Mouse (Mus musculus): ENCODE measurements around the gene Exosc2. TPM values are rescaled to one million over a fixed set of nuclear protein-coding genes. Genes with fewer than 3 reads are reported as not detected.
A peak's percentile ranks its signal among the peaks of the same experiment; 100 is the strongest.

Gene Exosc2
- polyA plus RNA-seq (2015; fragmentation: Nextera tagmentation; extraction: Ambion mirVana) = 24.9 and 25.6 TPM in 2 replicates

DNA sequence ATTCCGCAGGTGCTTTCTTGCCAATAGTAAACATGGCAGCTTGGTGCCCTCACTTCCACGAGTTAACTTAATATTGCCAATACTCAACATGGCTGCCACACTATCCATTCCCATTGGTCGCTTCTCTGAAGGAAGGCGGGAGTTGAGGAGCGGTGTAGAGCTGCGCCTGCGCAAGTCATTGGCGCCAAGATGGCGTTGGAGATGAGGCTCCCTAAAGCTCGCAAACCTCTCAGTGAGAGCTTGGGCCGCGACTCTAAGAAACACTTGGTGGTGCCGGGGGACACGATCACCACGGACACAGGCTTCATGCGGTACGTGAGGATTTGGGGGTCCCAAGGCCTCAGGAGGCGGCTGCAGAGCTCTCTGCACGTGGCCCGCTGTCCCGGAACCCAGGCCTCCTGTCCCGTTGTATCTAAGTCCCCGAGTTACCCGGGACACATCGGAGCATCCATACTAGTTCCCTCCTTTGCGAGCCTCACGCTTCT lies at the start of gene Exosc2:
Gene Exosc2, plus strand, starts transcription at position 165 of the 485 bp plus-strand sequence.
- peaks cover 12% of the 10 kb centered on the region for H3K36me3 ChIP-seq (ENCODE audit: control insufficient read depth, insufficient read depth)
- peaks cover 10% of the 10 kb centered on the region for H3K4me1 ChIP-seq (ENCODE audit: control insufficient read depth, low read depth, low read length)
- under 1% methylated on average over 27 of the region's 27 CpGs for WGBS (ENCODE audit: insufficient replicate concordance)
- peak within 1 kb of the TSS; percentile 88 for H3K4me2 ChIP-seq (ENCODE audit: low read depth, low read length)
- peak; percentile 99 for ATAC-seq (ENCODE audit: low read depth)
- peak within 1 kb of the TSS; percentile 56 for H3K27ac ChIP-seq (ENCODE audit: low read length)
- peak within 1 kb of the TSS; percentile 77 for H3K9ac ChIP-seq (ENCODE audit: low read depth, low read length)
- no peaks in the 10 kb centered on the region for H3K9me3 ChIP-seq (replicated peaks; ENCODE audit: control insufficient read depth, low read length)
- H3K27me3 ChIP-seq (ENCODE audit: control insufficient read depth, insufficient read depth, low read depth, low read length) = no peaks in the 10 kb centered on the region
- H3K4me3 ChIP-seq (ENCODE audit: low read depth, low read length) = peak within 1 kb of the TSS; percentile 83

DNA sequence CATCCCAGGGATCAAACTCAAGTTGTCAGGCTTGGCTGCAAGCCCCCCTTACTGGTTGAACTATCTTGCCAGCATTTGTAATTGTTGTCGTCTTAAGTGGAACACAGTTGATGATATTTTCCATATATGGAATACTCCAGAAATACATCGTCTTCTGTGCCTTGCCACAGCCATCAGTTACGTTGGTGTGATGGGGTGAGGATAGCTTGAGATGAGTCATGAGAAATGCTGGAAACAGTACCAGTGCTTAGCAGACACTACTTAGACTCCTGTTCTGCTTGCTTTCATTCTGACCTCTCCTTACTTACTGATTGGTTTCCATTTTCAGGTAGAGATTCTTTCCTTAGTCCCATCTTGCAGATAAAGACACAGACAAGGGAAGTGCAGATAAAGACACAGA lies 37.0 kb upstream of the Exosc2 start:
- Histone ChIP-seq H3K9ac (ENCODE audit: low read depth, low read length) (no peak overlapping the region), H3K4me3 (ENCODE audit: low read depth, low read length) (no peak overlapping the region), H3K9me3 (replicated peaks; ENCODE audit: control insufficient read depth, low read length) (no peaks in the 10 kb centered on the region), H3K27me3 (ENCODE audit: control insufficient read depth, insufficient read depth, low read depth, low read length) (peaks cover 64% of the 10 kb centered on the region), H3K27ac (ENCODE audit: low read length) (no peak overlapping the region), H3K36me3 (ENCODE audit: control insufficient read depth, insufficient read depth) (no peaks in the 10 kb centered on the region), H3K4me1 (ENCODE audit: control insufficient read depth, low read depth, low read length) (peaks cover 2% of the 10 kb centered on the region; the same call in 1 of the 2 replicates), H3K4me2 (ENCODE audit: low read depth, low read length) (no peak overlapping the region)
- WGBS (ENCODE audit: insufficient replicate concordance) = 36% methylated on average over 3 of the region's 3 CpGs
- ATAC-seq (ENCODE audit: low read depth) = no peak

DNA sequence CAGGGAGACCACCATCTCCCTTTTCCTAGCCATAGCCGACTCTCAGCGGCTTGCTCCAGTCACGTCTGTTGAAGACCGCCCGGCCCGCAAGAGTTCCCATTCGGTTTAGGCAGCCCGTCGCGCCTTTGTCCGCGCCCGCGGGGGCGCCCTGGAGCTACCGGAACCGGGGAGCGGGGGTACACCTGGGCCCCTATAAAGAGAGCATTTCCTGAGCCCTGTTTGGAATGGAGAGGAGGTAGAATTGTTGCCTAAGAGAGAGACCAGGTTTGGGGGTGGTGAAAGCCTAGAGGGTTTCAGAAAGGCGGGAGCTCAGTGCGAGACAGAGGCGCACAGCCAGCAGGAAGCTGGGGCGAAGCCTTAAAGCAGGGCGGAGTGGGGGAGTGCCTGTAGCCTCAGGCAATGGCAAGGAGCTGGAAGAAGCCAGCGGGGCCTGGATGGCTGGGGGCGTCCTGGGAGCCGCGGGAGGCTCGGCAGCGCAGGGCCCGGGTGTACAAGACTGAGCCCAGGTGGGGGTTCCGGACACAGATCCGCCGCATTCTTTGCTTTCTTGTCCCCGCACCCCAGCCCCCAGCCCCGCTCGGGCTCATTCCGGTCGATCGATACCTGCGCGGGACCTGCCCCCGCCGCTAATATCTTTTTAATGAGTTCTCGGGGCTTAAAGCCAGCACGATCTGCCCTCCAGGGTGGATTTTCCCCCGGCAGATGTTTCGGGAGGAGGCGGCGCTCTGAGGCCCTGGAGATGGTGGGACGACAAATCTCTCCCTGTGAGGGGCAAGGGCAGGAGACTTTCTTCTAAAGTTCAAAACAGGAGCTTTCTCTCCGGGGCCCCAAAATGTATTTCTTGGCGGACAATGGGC lies 35.0 kb upstream of the Exosc2 start:
- Histone ChIP-seq H3K4me3 (ENCODE audit: low read depth, low read length) (no peak overlapping the region), H3K9me3 (replicated peaks; ENCODE audit: control insufficient read depth, low read length) (no peaks in the 10 kb centered on the region), H3K9ac (ENCODE audit: low read depth, low read length) (no peak overlapping the region), H3K27ac (ENCODE audit: low read length) (no peak overlapping the region), H3K27me3 (ENCODE audit: control insufficient read depth, insufficient read depth, low read depth, low read length) (peaks cover 84% of the 10 kb centered on the region), H3K4me1 (ENCODE audit: control insufficient read depth, low read depth, low read length) (peaks cover 2% of the 10 kb centered on the region; the same call in 1 of the 2 replicates), H3K4me2 (ENCODE audit: low read depth, low read length) (no peak overlapping the region), H3K36me3 (ENCODE audit: control insufficient read depth, insufficient read depth) (no peaks in the 10 kb centered on the region)
- no peak for ATAC-seq (ENCODE audit: low read depth)
- 1% methylated on average over 52 of the region's 52 CpGs for WGBS (ENCODE audit: insufficient replicate concordance)

DNA sequence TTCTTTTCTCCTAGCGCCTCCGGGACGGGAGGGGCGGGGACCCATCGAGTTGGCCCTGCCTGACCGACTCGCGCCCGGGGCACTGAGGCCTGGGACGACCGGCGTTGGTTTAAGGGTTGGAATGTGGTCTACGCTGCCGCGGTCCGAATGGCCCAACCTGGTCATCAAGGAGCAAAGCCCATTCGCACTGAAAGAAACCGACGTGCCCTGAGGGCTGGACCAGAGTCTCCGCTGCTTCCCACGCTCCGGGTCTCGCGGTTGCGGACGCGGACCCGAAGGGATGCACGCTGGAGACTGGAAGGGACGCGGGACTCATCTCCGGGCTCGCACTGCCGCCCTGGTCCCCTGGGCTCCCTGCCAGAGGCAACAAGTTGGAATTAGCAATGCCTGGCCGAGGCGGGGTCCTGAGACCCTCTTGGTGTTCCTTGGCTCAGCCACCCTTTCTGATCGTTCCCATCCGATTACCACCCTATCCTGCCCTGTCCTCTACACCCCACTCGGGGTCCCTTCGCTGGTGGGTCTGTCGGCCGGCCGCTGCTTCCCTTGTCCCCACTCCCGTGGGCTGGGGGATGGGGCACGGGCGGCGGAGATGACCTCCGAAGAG lies 34.3 kb upstream of the Exosc2 start:
- no peak overlapping the region for H3K27ac ChIP-seq (ENCODE audit: low read length)
- no peak for ATAC-seq (ENCODE audit: low read depth)
- no peak overlapping the region for H3K4me3 ChIP-seq (ENCODE audit: low read depth, low read length)
- H3K4me2 ChIP-seq (ENCODE audit: low read depth, low read length) = no peak overlapping the region
- WGBS (ENCODE audit: insufficient replicate concordance) = 2% methylated on average over 48 of the region's 48 CpGs
- no peaks in the 10 kb centered on the region for H3K36me3 ChIP-seq (ENCODE audit: control insufficient read depth, insufficient read depth)
- peaks cover 91% of the 10 kb centered on the region for H3K27me3 ChIP-seq (ENCODE audit: control insufficient read depth, insufficient read depth, low read depth, low read length)
- H3K9ac ChIP-seq (ENCODE audit: low read depth, low read length) = no peak overlapping the region
- H3K4me1 ChIP-seq (ENCODE audit: control insufficient read depth, low read depth, low read length) = peaks cover 2% of the 10 kb centered on the region; the same call in 1 of the 2 replicates
- H3K9me3 ChIP-seq (replicated peaks; ENCODE audit: control insufficient read depth, low read length) = no peaks in the 10 kb centered on the region

DNA sequence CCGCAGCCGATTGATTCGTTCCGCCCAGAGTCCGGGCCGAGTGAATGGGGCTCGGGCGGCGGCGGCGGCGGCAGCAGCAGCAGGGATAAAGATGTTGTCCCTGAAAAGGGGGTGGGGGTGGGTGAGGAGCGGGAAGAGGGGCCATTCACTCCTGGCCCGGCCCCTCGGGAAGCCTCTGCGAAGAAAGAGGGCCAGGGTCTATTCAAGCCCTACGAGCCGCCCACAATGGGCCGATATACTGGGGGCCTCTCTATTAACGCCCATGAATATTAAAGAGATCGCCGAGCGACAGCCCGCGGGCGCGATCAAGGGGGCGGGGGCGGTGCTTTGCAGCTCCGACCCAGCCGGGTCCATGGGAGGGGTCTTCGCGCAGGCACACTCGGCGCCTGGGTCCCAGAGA lies 33.8 kb upstream of the Exosc2 start:
- H3K4me1 ChIP-seq (ENCODE audit: control insufficient read depth, low read depth, low read length) = peaks cover 2% of the 10 kb centered on the region; the same call in 1 of the 2 replicates
- H3K27me3 ChIP-seq (ENCODE audit: control insufficient read depth, insufficient read depth, low read depth, low read length) = peaks cover 96% of the 10 kb centered on the region
- H3K4me3 ChIP-seq (ENCODE audit: low read depth, low read length) = no peak overlapping the region
- H3K9me3 ChIP-seq (replicated peaks; ENCODE audit: control insufficient read depth, low read length) = no peaks in the 10 kb centered on the region
- H3K27ac ChIP-seq (ENCODE audit: low read length) = no peak overlapping the region
- H3K9ac ChIP-seq (ENCODE audit: low read depth, low read length) = no peak overlapping the region
- no peaks in the 10 kb centered on the region for H3K36me3 ChIP-seq (ENCODE audit: control insufficient read depth, insufficient read depth)
- WGBS (ENCODE audit: insufficient replicate concordance) = 1% methylated on average over 35 of the region's 35 CpGs
- H3K4me2 ChIP-seq (ENCODE audit: low read depth, low read length) = no peak overlapping the region
- no peak for ATAC-seq (ENCODE audit: low read depth)

DNA sequence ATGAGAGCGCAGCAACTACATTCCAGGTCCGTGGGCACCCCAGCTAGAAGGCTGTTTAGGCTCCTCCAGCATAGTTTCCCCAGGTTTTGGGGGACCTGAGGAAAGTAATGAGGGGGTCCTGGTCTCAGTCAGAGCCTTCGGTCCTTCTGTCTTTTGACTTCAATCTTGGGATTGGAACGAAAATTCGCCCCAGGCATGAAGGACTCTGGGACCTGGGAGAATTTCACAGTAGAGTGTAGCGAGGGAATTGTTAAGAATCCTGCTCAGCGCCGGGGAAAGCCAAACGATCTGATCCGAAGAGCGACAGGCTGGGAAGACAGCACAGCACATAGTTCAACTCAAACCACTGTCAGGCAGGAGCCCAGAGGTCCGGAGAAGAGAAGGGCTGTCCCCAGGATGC lies 33.2 kb upstream of the Exosc2 start:
- Histone ChIP-seq H3K27me3 (ENCODE audit: control insufficient read depth, insufficient read depth, low read depth, low read length) (peaks cover 98% of the 10 kb centered on the region), H3K27ac (ENCODE audit: low read length) (no peak overlapping the region), H3K36me3 (ENCODE audit: control insufficient read depth, insufficient read depth) (no peaks in the 10 kb centered on the region), H3K4me3 (ENCODE audit: low read depth, low read length) (no peak overlapping the region), H3K4me2 (ENCODE audit: low read depth, low read length) (no peak overlapping the region), H3K4me1 (ENCODE audit: control insufficient read depth, low read depth, low read length) (peaks cover 2% of the 10 kb centered on the region; the same call in 1 of the 2 replicates), H3K9me3 (replicated peaks; ENCODE audit: control insufficient read depth, low read length) (no peaks in the 10 kb centered on the region), H3K9ac (ENCODE audit: low read depth, low read length) (no peak overlapping the region)
- ATAC-seq (ENCODE audit: low read depth) = no peak
- 5% methylated on average over 12 of the region's 12 CpGs for WGBS (ENCODE audit: insufficient replicate concordance)

DNA sequence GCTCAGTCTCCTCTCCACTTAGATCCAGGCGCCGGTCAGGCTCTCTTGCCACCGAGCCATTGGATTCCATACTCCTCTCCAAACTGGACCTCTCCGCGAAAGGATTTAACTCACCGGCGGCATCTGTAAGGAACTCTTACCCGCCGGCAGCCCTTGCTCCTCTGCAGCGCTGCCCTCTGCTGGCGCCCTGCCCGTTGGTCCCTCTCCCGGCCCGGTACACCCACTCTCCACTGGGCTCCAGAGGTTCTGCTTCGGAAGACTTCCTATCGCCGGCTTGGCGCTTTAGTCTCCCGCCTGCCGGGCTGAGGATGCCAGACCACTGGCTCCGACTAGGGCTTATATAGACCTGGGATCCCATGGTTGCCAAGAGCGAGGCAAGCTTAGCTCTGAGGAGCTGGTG lies 32.7 kb upstream of the Exosc2 start:
- H3K4me2 ChIP-seq (ENCODE audit: low read depth, low read length) = no peak overlapping the region
- no peaks in the 10 kb centered on the region for H3K36me3 ChIP-seq (ENCODE audit: control insufficient read depth, insufficient read depth)
- no peak overlapping the region for H3K4me3 ChIP-seq (ENCODE audit: low read depth, low read length)
- peaks cover 2% of the 10 kb centered on the region; the same call in 1 of the 2 replicates for H3K4me1 ChIP-seq (ENCODE audit: control insufficient read depth, low read depth, low read length)
- no peak for ATAC-seq (ENCODE audit: low read depth)
- no peaks in the 10 kb centered on the region for H3K9me3 ChIP-seq (replicated peaks; ENCODE audit: control insufficient read depth, low read length)
- WGBS (ENCODE audit: insufficient replicate concordance) = 2% methylated on average over 22 of the region's 22 CpGs
- peaks cover 99% of the 10 kb centered on the region for H3K27me3 ChIP-seq (ENCODE audit: control insufficient read depth, insufficient read depth, low read depth, low read length)
- H3K9ac ChIP-seq (ENCODE audit: low read depth, low read length) = no peak overlapping the region
- H3K27ac ChIP-seq (ENCODE audit: low read length) = no peak overlapping the region

DNA sequence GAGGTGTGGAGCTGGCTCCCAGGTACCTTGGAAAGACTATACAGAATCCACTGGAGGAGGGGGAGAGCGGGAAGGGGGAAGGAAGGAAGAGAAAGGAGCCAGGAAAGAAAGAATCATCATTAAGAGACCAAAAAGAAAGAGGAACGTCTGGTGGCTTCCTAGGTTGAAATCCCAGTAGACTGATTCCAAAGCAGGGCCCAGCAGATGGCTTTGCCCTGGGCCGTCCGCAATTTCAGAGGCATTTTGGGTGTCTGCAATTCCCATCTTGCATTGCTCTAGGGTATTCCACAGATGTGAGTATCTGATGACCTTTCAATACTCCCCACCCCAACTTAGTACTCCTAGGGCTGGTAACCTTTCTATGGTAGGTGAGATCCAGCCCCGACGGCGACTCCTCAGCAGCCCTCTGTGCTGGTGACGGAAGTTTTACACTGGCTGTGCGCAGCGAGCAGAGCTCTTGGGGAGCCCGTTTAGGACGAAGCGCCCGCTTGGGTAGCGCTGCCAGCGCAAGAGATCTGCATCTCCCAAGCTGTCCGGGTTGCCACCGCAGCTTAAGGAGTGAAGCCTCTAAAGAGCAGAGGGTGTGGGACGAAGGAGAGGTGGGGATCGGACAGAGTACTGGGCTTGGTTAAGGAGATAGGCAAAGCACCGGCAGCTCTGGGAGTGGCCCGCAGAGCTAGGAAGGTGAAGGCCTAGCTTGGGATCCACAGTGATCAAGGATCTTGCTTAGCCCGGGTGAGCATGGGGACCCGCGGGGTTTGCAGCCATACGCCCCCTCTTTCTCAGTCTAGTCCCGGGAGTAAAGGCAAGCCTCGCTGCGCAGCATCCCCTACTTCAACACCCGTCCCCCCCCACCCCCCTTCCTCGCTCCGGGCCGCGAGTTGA lies 31.7 kb upstream of the Exosc2 start:
- Histone ChIP-seq H3K36me3 (ENCODE audit: control insufficient read depth, insufficient read depth) (no peaks in the 10 kb centered on the region), H3K9me3 (replicated peaks; ENCODE audit: control insufficient read depth, low read length) (no peaks in the 10 kb centered on the region), H3K9ac (ENCODE audit: low read depth, low read length) (no peak overlapping the region), H3K4me2 (ENCODE audit: low read depth, low read length) (no peak overlapping the region), H3K4me3 (ENCODE audit: low read depth, low read length) (no peak overlapping the region), H3K27ac (ENCODE audit: low read length) (no peak overlapping the region), H3K4me1 (ENCODE audit: control insufficient read depth, low read depth, low read length) (peaks cover 2% of the 10 kb centered on the region; the same call in 1 of the 2 replicates), H3K27me3 (ENCODE audit: control insufficient read depth, insufficient read depth, low read depth, low read length) (peaks cover 100% of the 10 kb centered on the region)
- no peak for ATAC-seq (ENCODE audit: low read depth)
- 1% methylated on average over 32 of the region's 34 CpGs for WGBS (ENCODE audit: insufficient replicate concordance)
